Mouse (Mus musculus): ENCODE data around the gene Peli2.

- TF ChIP-seq POLR2A (IDR thresholded peaks at IDR 0.05; ENCODE audit: borderline replicate concordance, control insufficient read depth, low read depth, low read length), result no peak
- TF ChIP-seq CTCF (IDR thresholded peaks at IDR 0.05; ENCODE audit: control insufficient read depth, insufficient read depth, low read length), result no peak
These were observed 87.4 kb downstream of the Peli2 start for GRCm38 (mm10) chr14:48207746-48208640.

Measured in bone marrow, adult 2 months (tissue).